Mouse (Mus musculus) left cerebral cortex, postnatal 36 days (tissue): ENCODE results near the gene Gm13289. TPM values are rescaled to one million over a fixed set of nuclear protein-coding genes. Genes with fewer than 3 reads are reported as not detected.
"Not testable (repeated sequence)": the region's sequence is repeated elsewhere in the genome, so short reads cannot be mapped to it uniquely, and the experiment has no call there.

Source experiments
- DNase-seq, 2 experiments: peaks; one replicate each; pipeline ENCODE4 v3.0.0; 2021 to 2022; ENCODE audit warnings: low spot score in 2 of 2, mixed read lengths in 1 of 2
- intact Hi-C: fragments of 180-260 bp; cut with DNase I; formaldehyde crosslinking; loops from one replicate; pipeline ENCODE4 v1.15.1; 2025
- total RNA-seq, 2 experiments: library from RNA; stranded (reverse); gene quantifications; 2 replicates each; pipeline ENCODE4 v1.2.3; 2021

The Gm13289 gene
- total RNA-seq, 2 experiments from 2014 or later = not detected

- DNase-seq, intact Hi-C loops: not testable (repeated sequence)
Observed at GRCm38 (mm10) chr4:88780320-88780719, 3.6 kb downstream of the Gm13289 start.

- DNase-seq, intact Hi-C loops: not testable (repeated sequence)
Observed at GRCm38 (mm10) chr4:88781831-88782230, 5.1 kb downstream of the Gm13289 start, which contains the start of gene Ifnz. Gene Ifnz, plus strand, starts transcription at chr4:88782131.

- intact Hi-C loops, DNase-seq: not testable (repeated sequence)
Observed at GRCm38 (mm10) chr4:88782335-88782734, 5.6 kb downstream of the Gm13289 start.

- DNase-seq, intact Hi-C loops: not testable (repeated sequence)
Observed at GRCm38 (mm10) chr4:88785409-88785808, 8.7 kb downstream of the Gm13289 start, which contains the start of gene Gm13276. Gene Gm13276, plus strand, starts transcription at chr4:88785709.

GRCm38 (mm10) chr4:88788402-88788801 lies 11.7 kb downstream of the Gm13289 start, which contains the start of gene Gm13277:
Gene Gm13277, plus strand, starts transcription at chr4:88788632.
- peak; percentile 40 to 53 for DNase-seq
- intact Hi-C loops = not testable (repeated sequence)

- DNase-seq, intact Hi-C loops: not testable (repeated sequence)
Observed at GRCm38 (mm10) chr4:88791250-88791649, 14.5 kb downstream of the Gm13289 start, which contains the start of gene Gm13278. Gene Gm13278, plus strand, starts transcription at chr4:88791550.

GRCm38 (mm10) chr4:88793936-88794675 lies 17.4 kb downstream of the Gm13289 start, which contains the start of gene Gm13275:
Gene Gm13275, plus strand, starts transcription at chr4:88794487.
- intact Hi-C loops = not testable (repeated sequence)
- DNase-seq = peak; percentile 57 to 59

GRCm38 (mm10) chr4:88797097-88797496 lies 20.4 kb downstream of the Gm13289 start, which contains the start of gene Gm13279:
Gene Gm13279, plus strand, starts transcription at chr4:88797397.
- DNase-seq, intact Hi-C loops: not testable (repeated sequence)

- intact Hi-C loops, DNase-seq: not testable (repeated sequence)
Observed at GRCm38 (mm10) chr4:88799365-88799764, 22.6 kb downstream of the Gm13289 start, which contains the start of gene Gm13285. Gene Gm13285, plus strand, starts transcription at chr4:88799665.

- not testable (repeated sequence) for DNase-seq
Observed at GRCm38 (mm10) chr4:88802954-88803353, 26.2 kb downstream of the Gm13289 start, which contains the start of gene Gm13287. Gene Gm13287, plus strand, starts transcription at chr4:88803254.

GRCm38 (mm10) chr4:88805231-88805630 lies 28.5 kb downstream of the Gm13289 start, which contains the start of gene Gm13288:
Gene Gm13288, plus strand, starts transcription at chr4:88805531.
- DNase-seq, intact Hi-C loops: not testable (repeated sequence)

More at GRCm38 (mm10) chr4:88802954-88803353, 26.2 kb downstream of the Gm13289 start, which contains the start of gene Gm13287:
- intact Hi-C loops = not testable (repeated sequence)

- intact Hi-C loops, DNase-seq: not testable (repeated sequence)
Observed at GRCm38 (mm10) chr4:88805761-88806160, 29.0 kb downstream of the Gm13289 start.

- intact Hi-C loops = no loop called here
- no peak for DNase-seq
Observed at GRCm38 (mm10) chr4:88815928-88816327, 39.2 kb downstream of the Gm13289 start, which contains the start of gene Ifna7. Gene Ifna7, plus strand, starts transcription at chr4:88816228.

- DNase-seq = no peak
- intact Hi-C loops = no loop called here
Observed at GRCm38 (mm10) chr4:88819659-88820058, 42.9 kb downstream of the Gm13289 start, which contains the start of gene Ifna11. Gene Ifna11, plus strand, starts transcription at chr4:88819959.

GRCm38 (mm10) chr4:88822995-88823394 lies 46.3 kb downstream of the Gm13289 start:
- intact Hi-C loops = no loop called here
- DNase-seq = no peak

Other genes starting within 250 kb of the Gm13289 start
- not detected for gene Ifna15, start 218.7 kb upstream of the Gm13289 start, total RNA-seq
- not detected for gene Ifna14, start 205.1 kb upstream of the Gm13289 start, total RNA-seq
- not detected for gene Ifna9, start 184.5 kb upstream of the Gm13289 start, total RNA-seq
- not detected for gene Ifna12, start 173.5 kb upstream of the Gm13289 start, total RNA-seq
- not detected for gene C87499, start 142.5 kb upstream of the Gm13289 start, total RNA-seq
- gene Ifna13, start 132.5 kb upstream of the Gm13289 start, total RNA-seq = not detected
- gene Ifna16, start 100.0 kb upstream of the Gm13289 start, total RNA-seq = not detected
- not detected for gene Ifna2, start 93.0 kb upstream of the Gm13289 start, total RNA-seq
- not detected for gene Ifnab, start 85.6 kb upstream of the Gm13289 start, total RNA-seq
- gene Gm26566, start 55.1 kb upstream of the Gm13289 start, total RNA-seq = 1 to 10 TPM in 1 of 2 experiments, under 1 TPM in 1; 0.66 to 1.5 TPM
- 100 to 1,000 TPM in 1 of 2 experiments, 10 to 100 TPM in 1; 92.7 to 101 TPM for gene Klhl9, start 54.5 kb upstream of the Gm13289 start, total RNA-seq
- gene Gm13271, start 22.1 kb upstream of the Gm13289 start, total RNA-seq = not detected
- gene Gm13283, start 16.8 kb upstream of the Gm13289 start, total RNA-seq = not detected
- not detected for gene Gm13290, start 3.1 kb upstream of the Gm13289 start, total RNA-seq
- gene Gm13272, start 2.9 kb downstream of the Gm13289 start, total RNA-seq = not detected
- not detected for gene Ifnz, start 5.2 kb downstream of the Gm13289 start, total RNA-seq
- not detected for gene Gm13276, start 8.8 kb downstream of the Gm13289 start, total RNA-seq
- not detected for gene Gm13277, start 11.7 kb downstream of the Gm13289 start, total RNA-seq
- not detected for gene Gm13278, start 14.6 kb downstream of the Gm13289 start, total RNA-seq
- gene Gm13275, start 17.6 kb downstream of the Gm13289 start, total RNA-seq = not detected
- gene Gm13279, start 20.5 kb downstream of the Gm13289 start, total RNA-seq = not detected
- not detected for gene Gm13285, start 22.7 kb downstream of the Gm13289 start, total RNA-seq
- not detected for gene Gm13287, start 26.3 kb downstream of the Gm13289 start, total RNA-seq
- not detected for gene Gm13288, start 28.6 kb downstream of the Gm13289 start, total RNA-seq
- gene Ifna7, start 39.3 kb downstream of the Gm13289 start, total RNA-seq = not detected
- not detected for gene Ifna11, start 43.0 kb downstream of the Gm13289 start, total RNA-seq
- gene Ifna6, start 50.5 kb downstream of the Gm13289 start, total RNA-seq = not detected
- gene Ifna5, start 58.6 kb downstream of the Gm13289 start, total RNA-seq = not detected
- gene Ifna4, start 64.9 kb downstream of the Gm13289 start, total RNA-seq = not detected
- gene Ifna1, start 73.2 kb downstream of the Gm13289 start, total RNA-seq = not detected
- not detected for gene Ifne, start 103.3 kb downstream of the Gm13289 start, total RNA-seq